Mouse (Mus musculus) C2C12 (cell line): ENCODE measurements around the gene Ptma.

Experiments
- CEBPB ChIP-seq: IDR thresholded peaks from one replicate; pipeline ENCODE4 v1.6.1; 2011; ENCODE audit warnings: low read depth, mild to moderate bottlenecking, control low read depth, moderate library complexity
- CTCF ChIP-seq: IDR thresholded peaks from one replicate; pipeline ENCODE4 v1.5.1; 2011; ENCODE audit not compliant: control insufficient read depth, insufficient read depth, insufficient read length
- MAX ChIP-seq: IDR thresholded peaks from one replicate; pipeline ENCODE4 v1.6.1; 2011; ENCODE audit warnings: mild to moderate bottlenecking, control low read depth
- MYOG ChIP-seq: IDR thresholded peaks from one replicate; pipeline ENCODE4 v1.6.1; 2011; ENCODE audit not compliant: control insufficient read depth, insufficient read length; ENCODE audit errors: extremely low read depth

DNA sequence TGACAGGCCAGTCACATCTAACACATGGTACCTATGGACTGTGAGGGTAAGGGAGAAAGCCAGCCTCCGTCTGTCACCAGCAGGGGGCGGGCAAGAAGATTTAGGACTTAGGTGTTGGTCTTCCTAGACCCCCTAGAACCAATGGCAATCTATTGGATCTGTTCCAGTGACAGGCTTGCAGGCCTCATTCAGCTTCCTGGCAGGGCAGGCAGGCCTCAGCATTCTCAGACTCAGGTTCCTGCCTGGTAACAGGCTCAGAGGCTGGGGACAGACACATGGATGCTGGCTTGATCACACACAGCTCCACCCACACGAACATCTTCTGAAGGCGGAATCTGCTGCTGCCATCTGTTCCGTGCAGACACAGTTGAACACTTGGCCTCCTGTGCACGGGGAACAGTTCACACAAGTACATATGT, 25.4 kb upstream of the Ptma start:
- TF ChIP-seq CTCF (peak; percentile 53), MAX (no peak), CEBPB (no peak), MYOG (no peak)
